In the genomic region with DNA sequence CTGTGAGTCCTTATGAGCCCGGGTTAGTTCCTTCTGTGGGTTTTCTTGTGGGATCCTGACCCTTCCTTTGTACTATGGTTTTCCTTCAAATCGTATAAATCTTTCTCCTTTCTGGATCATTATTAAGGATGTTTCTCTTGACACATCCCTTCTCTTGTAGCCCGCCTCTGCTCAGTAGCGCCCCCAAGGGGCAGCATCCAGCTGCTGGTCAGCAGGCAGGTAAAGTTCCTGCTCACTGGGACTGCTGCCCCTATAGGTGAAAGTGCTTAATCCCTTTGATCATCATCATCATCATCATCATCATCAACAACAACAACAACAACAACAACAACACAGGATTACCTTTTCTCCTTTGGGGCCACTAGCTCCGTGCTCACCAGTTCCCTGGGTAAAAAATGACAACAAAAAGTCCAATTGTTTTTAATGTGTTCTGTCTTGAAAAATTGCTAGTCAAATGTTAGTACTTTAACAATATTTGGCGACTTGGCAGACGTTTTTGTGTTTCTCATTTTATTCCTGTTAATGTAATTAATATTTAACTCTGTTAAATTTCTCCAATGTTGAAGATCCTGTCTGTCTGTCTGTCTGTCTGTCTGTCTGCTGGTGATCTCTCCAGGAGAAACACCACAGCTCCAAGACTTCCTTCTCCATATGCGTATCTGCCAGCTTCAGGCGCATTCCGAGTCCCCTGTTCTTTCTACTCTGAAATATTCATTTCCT, we compare ENCODE assay signal across 26 mouse cellular contexts.
DNase-seq lines count a peak whose midpoint lies in the region; ATAC-seq and TF ChIP-seq lines count a peak whose summit lies in the region.
"Had no signal": no experiment of that assay in that cellular context is flagged by ENCODE, and none has a peak within 500 bp of the region (broad histone marks: within the 10 kb centered on the region; RNA-seq: fewer than 3 reads in every experiment).

No protein-coding gene starts in this region.

- 84% methylated on average over 10 of the region's 10 CpGs for WGBS in kidney, postnatal 0 days
- 86% methylated on average over 10 of the region's 10 CpGs for WGBS in kidney, embryonic 15.5 days
- WGBS in stomach, postnatal 0 days, result 82% methylated on average over 10 of the region's 10 CpGs

- no peak overlapping the region for H3K4me2 ChIP-seq in kidney, postnatal 0 days (ENCODE audit: low read length)
- H3K4me2 ChIP-seq in kidney, embryonic 15.5 days, result no peak overlapping the region
- no peak overlapping the region for H3K4me2 ChIP-seq in stomach, postnatal 0 days (replicated peaks; ENCODE audit: low read depth)
- H3K4me2 ChIP-seq: forebrain, embryonic 13.5 days; intestine, embryonic 15.5 days; limb, embryonic 13.5 days; liver, embryonic 11.5 days; midbrain, embryonic 12.5 days had no signal

- no peaks in the 10 kb centered on the region for H3K27me3 ChIP-seq in kidney, postnatal 0 days (ENCODE audit: insufficient read depth, low read length)
- H3K27me3 ChIP-seq in kidney, embryonic 15.5 days, result no peaks in the 10 kb centered on the region
- H3K27me3 ChIP-seq in ES-Bruce4 (ENCODE audit: control insufficient read depth, insufficient read depth, low read length, poor library complexity, severe bottlenecking), result no peaks in the 10 kb centered on the region
- no peaks in the 10 kb centered on the region for H3K27me3 ChIP-seq in stomach, postnatal 0 days (ENCODE audit: control insufficient read depth, insufficient read depth, low read length)
- H3K27me3 ChIP-seq: forebrain, embryonic 13.5 days; intestine, embryonic 15.5 days; limb, embryonic 13.5 days; megakaryocyte, embryonic 14.5 days; midbrain, embryonic 12.5 days had no signal

- peak; percentile 10 to 12 for DNase-seq in cerebellum, postnatal 10 days
- DNase-seq in cerebellum, adult 8-10 months, result no peak
- no peak for DNase-seq in kidney, postnatal 0 days (ENCODE audit: low spot score)
- DNase-seq in stomach, postnatal 0 days (ENCODE audit: low spot score), result no peak
- no peak for DNase-seq in thymus, postnatal 25 days
- DNase-seq in layer of hippocampus, postnatal 36 days, result no peak
- DNase-seq: adrenal gland, postnatal 14 days; cerebellum, adult 18-20 months; cerebellum, postnatal 36 days; gastrocnemius, postnatal 10 days; heart, postnatal 14 days; lung, adult 18-20 months; lung, postnatal 4 days; thymus, adult 18-20 months; thymus, postnatal 36 days had no signal

- no peaks in the 10 kb centered on the region for H3K4me1 ChIP-seq in kidney, postnatal 0 days (replicated peaks; ENCODE audit: insufficient read depth, low read length)
- no peaks in the 10 kb centered on the region for H3K4me1 ChIP-seq in kidney, embryonic 15.5 days
- H3K4me1 ChIP-seq in ES-Bruce4 (ENCODE audit: control insufficient read depth, insufficient read depth, low read length), result no peaks in the 10 kb centered on the region
- H3K4me1 ChIP-seq in stomach, postnatal 0 days (replicated peaks; ENCODE audit: control insufficient read depth, insufficient read depth), result no peaks in the 10 kb centered on the region
- H3K4me1 ChIP-seq: forebrain, embryonic 13.5 days; hindbrain, embryonic 10.5 days; intestine, embryonic 15.5 days; limb, embryonic 13.5 days; megakaryocyte, embryonic 14.5 days; midbrain, embryonic 12.5 days had no signal

- no peak for TF ChIP-seq POLR2A in ES-Bruce4 (IDR thresholded peaks at IDR 0.05; ENCODE audit: insufficient read depth, low read length)

- H3K36me3 ChIP-seq in kidney, postnatal 0 days (ENCODE audit: insufficient read depth, low read length), result no peaks in the 10 kb centered on the region
- no peaks in the 10 kb centered on the region for H3K36me3 ChIP-seq in kidney, embryonic 15.5 days
- no peaks in the 10 kb centered on the region for H3K36me3 ChIP-seq in ES-Bruce4 (ENCODE audit: control insufficient read depth, insufficient read depth, low read length, poor library complexity, severe bottlenecking)
- H3K36me3 ChIP-seq in stomach, postnatal 0 days (ENCODE audit: control insufficient read depth, insufficient read depth, low read length), result no peaks in the 10 kb centered on the region
- H3K36me3 ChIP-seq: hindbrain, embryonic 10.5 days; intestine, embryonic 15.5 days; limb, embryonic 13.5 days; midbrain, embryonic 12.5 days had no signal

- no peaks in the 10 kb centered on the region for H3K9me3 ChIP-seq in kidney, postnatal 0 days (replicated peaks; ENCODE audit: low read length)
- no peaks in the 10 kb centered on the region for H3K9me3 ChIP-seq in kidney, embryonic 15.5 days (replicated peaks)
- H3K9me3 ChIP-seq in ES-Bruce4 (replicated peaks; ENCODE audit: control insufficient read depth, insufficient read depth, low read length, poor library complexity, severe bottlenecking), result no peaks in the 10 kb centered on the region
- no peaks in the 10 kb centered on the region for H3K9me3 ChIP-seq in stomach, postnatal 0 days (ENCODE audit: control insufficient read depth, low read length)
- H3K9me3 ChIP-seq: forebrain, embryonic 13.5 days; hindbrain, embryonic 10.5 days; intestine, embryonic 15.5 days; limb, embryonic 13.5 days; midbrain, embryonic 12.5 days had no signal

- H3K27ac ChIP-seq in kidney, postnatal 0 days, result no peak overlapping the region
- no peak overlapping the region for H3K27ac ChIP-seq in kidney, embryonic 15.5 days
- H3K27ac ChIP-seq in ES-Bruce4 (ENCODE audit: insufficient read depth, low read length), result no peak overlapping the region
- H3K27ac ChIP-seq in stomach, postnatal 0 days (replicated peaks), result no peak overlapping the region
- H3K27ac ChIP-seq: forebrain, embryonic 13.5 days; hindbrain, embryonic 10.5 days; intestine, embryonic 15.5 days; limb, embryonic 13.5 days; midbrain, embryonic 12.5 days had no signal

- no peak for TF ChIP-seq EP300 in ES-Bruce4 (IDR thresholded peaks at IDR 0.05; ENCODE audit: insufficient read depth, low read depth, low read length)
- no peak for TF ChIP-seq EP300 in stomach, postnatal 0 days (optimal IDR thresholded peaks at IDR 0.05)

- H3K4me3 ChIP-seq in kidney, postnatal 0 days (replicated peaks; ENCODE audit: low read depth, low read length), result no peak overlapping the region
- no peak overlapping the region for H3K4me3 ChIP-seq in kidney, embryonic 15.5 days (replicated peaks)
- H3K4me3 ChIP-seq in ES-Bruce4 (ENCODE audit: low read depth, low read length), result no peak overlapping the region
- H3K4me3 ChIP-seq in stomach, postnatal 0 days (ENCODE audit: low read depth, low read length), result no peak overlapping the region
- H3K4me3 ChIP-seq: forebrain, embryonic 13.5 days; hindbrain, embryonic 10.5 days; intestine, embryonic 15.5 days; limb, embryonic 13.5 days; megakaryocyte, embryonic 14.5 days; midbrain, embryonic 12.5 days had no signal

- no peak overlapping the region for H3K9ac ChIP-seq in kidney, postnatal 0 days (ENCODE audit: low read depth, low read length)
- no peak overlapping the region for H3K9ac ChIP-seq in kidney, embryonic 15.5 days
- no peak overlapping the region for H3K9ac ChIP-seq in ES-Bruce4 (ENCODE audit: low read depth, poor library complexity, severe bottlenecking)
- H3K9ac ChIP-seq in stomach, postnatal 0 days (ENCODE audit: low read length), result no peak overlapping the region
- H3K9ac ChIP-seq: forebrain, embryonic 13.5 days; intestine, embryonic 15.5 days; limb, embryonic 13.5 days; midbrain, embryonic 12.5 days had no signal

- ATAC-seq in kidney, postnatal 0 days (replicated peaks; ENCODE audit: low FRiP score, low read depth), result no peak
- no peak for ATAC-seq in kidney, embryonic 15.5 days (replicated peaks; ENCODE audit: low FRiP score)
- no peak for ATAC-seq in stomach, postnatal 0 days (ENCODE audit: low FRiP score, low TSS enrichment)
- ATAC-seq: forebrain, embryonic 13.5 days; hindbrain, embryonic 16.5 days; intestine, embryonic 15.5 days; lung, postnatal 0 days had no signal

- 0 out of 2 replicates have a peak, but pooled peaks have one; percentile 11 for TF ChIP-seq CTCF in kidney, postnatal 0 days (IDR thresholded peaks at IDR 0.05; ENCODE audit: low read depth)
- TF ChIP-seq CTCF in ES-Bruce4 (IDR thresholded peaks at IDR 0.05; ENCODE audit: low read depth, low read length), result peak; percentile 31
- 0 out of 2 replicates have a peak, but pooled peaks have one; percentile 12 for TF ChIP-seq CTCF in stomach, postnatal 0 days (IDR thresholded peaks at IDR 0.05; ENCODE audit: low read depth)

Comparison
In these comparisons a context has a peak if more than half of its experiments do, and no peak if none do; other contexts are left out.
1. DNase-seq: peak in cerebellum, postnatal 10 days (2 of 2); none in cerebellum, adult 8-10 months (single experiment), kidney, postnatal 0 days (single experiment), stomach, postnatal 0 days (single experiment), thymus, postnatal 25 days (single experiment) and layer of hippocampus, postnatal 36 days (0 of 2).
2. Peak in every context shown above with its lines, with median percentiles within 50 percentile points of each other: CTCF ChIP-seq.